Mouse (Mus musculus) cerebellum, adult 2 months (tissue): Measurements from ENCODE around the gene Synpr.

Experiments
- CTCF ChIP-seq: fragments of 200-500 bp; IDR thresholded peaks from 2 replicates; pipeline ENCODE4 v1.5.1; 2011; ENCODE audit warnings: low read depth, mild to moderate bottlenecking, control low read depth, low read length, moderate library complexity, borderline replicate concordance; ENCODE audit not compliant: insufficient read depth
- POLR2A ChIP-seq: fragments of 200-500 bp; IDR thresholded peaks from 2 replicates; pipeline ENCODE4 v1.6.1; 2011; ENCODE audit warnings: low read length, control low read depth, borderline replicate concordance; ENCODE audit not compliant: insufficient read depth

GRCm38 (mm10) chr14:13328461-13328860 is 43.9 kb downstream of the Synpr start:
- TF ChIP-seq CTCF (no peak), POLR2A (no peak)
